Mouse (Mus musculus): ENCODE measurements around the gene Hvcn1.
"Not testable (repeated sequence)": the region's sequence is repeated elsewhere in the genome, so short reads cannot be mapped to it uniquely, and the experiment has no call there.

Hvcn1 gene

GRCm38 (mm10) chr5:122201904-122202303 lies 4.7 kb upstream of the Hvcn1 start:
- DNase-seq (ENCODE audit: low spot score in 2 of 2), result no peak

- DNase-seq (ENCODE audit: low spot score in 2 of 2), result no peak
Observed at GRCm38 (mm10) chr5:122204180-122204579, 2.4 kb upstream of the Hvcn1 start.

DNA sequence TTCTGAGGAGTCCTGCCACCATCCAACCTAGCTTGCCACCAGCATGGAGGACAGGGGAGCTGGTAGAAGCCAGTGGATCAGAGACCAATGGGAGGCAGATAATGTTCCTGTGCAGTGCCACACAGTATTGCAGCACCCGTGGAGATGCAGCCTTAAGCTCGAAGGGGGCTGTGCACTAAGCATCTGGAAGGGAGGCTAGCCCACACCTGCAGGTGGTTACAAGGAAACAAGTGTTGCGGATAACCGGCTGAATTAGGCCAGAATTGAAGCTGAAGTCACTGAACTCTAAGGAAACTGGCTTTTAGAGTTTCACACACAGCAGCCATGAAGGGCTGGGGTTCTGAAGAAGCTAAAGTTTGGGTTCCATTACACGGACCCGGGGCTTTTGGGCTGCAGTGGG lies 2.3 kb downstream of the Hvcn1 start:
- no peak for DNase-seq (ENCODE audit: low spot score in 2 of 2)

GRCm38 (mm10) chr5:122209591-122210368 lies 3.2 kb downstream of the Hvcn1 start:
- DNase-seq (ENCODE audit: low spot score in 2 of 2), result peak in 1 of 2 experiments; percentile 32

DNA sequence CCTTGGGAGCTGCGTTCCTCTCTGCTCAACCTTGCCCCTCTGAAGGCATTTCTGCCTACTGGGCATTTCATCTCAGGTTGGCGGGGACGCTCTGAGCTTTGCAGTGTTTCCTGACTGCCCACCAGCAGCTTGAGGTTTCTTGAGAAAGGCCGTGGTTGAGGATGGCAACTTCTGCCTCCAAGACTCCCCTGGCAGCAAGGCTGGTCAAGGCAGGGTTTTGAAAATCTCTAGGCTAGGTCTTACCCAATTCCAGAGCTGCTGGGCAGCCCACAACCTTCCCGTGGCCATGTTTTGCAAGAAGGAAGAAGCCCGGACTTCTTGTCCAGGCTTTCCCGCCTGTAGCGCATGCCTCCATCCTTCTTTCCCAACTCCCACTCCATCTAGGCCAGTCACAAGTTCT lies 4.3 kb downstream of the Hvcn1 start:
- no peak for DNase-seq (ENCODE audit: low spot score in 2 of 2)

DNA sequence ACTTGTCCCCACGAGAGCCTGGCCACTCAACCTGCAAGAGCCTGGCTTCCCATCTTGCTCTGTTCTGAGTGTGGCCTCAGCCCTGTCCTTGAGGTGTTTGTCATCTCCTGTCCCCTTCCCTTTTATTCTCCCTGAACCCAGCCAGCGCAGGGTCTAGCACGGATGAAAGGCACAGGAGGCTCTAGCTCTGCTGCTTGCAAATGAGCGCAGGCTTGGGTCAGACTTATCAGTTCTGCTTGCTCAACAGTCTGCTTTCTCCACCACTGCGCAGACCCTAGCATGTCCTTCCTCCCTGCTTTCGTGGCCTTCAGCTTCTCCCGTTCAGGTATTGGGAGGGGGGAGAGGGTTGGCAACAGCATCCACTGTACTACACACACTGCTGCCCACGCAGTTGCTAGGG lies 5.5 kb downstream of the Hvcn1 start:
- no peak for DNase-seq (ENCODE audit: low spot score in 2 of 2)

DNA sequence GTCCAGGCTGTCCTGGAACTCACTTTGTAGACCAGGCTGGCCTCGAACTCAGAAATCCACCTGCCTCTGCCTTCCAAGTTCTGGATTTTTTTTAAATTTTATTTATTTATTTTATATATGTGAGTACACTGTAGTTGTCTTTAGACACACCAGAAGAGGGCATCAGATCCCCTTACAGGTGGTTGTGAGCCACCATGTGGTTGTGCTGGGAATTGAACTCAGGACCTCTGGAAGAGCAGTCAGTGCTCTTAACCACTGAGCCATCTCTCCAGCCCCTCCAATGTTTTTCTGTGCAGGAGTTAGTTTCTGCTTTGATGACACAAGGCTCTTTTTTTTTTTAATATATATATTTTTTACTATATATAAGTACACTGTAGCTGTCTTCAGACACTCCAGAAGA lies 6.2 kb downstream of the Hvcn1 start:
- DNase-seq (ENCODE audit: low spot score in 2 of 2), result not testable (repeated sequence)

GRCm38 (mm10) chr5:122213861-122214260 lies 7.3 kb downstream of the Hvcn1 start:
- no peak for DNase-seq (ENCODE audit: low spot score in 2 of 2)

DNA sequence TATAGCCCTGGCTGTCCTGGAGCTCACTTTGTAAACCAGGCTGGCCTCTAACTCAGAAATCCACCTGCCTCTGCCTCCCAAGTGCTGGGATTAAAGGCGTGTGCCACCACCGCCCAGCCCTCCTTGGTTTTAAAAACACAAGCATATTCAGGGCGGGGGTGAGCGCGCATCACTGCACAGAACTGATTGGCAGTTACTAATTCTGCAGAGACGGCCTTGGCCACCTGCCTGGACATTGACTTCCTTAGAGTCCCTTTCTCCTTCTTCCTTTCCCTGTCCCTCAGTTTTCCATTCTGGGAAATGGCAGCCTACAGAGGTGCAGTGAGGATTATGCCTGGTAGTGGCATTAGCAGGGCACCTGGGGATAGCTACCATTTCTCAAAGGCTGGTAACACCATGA lies 11.0 kb downstream of the Hvcn1 start:
- no peak for DNase-seq (ENCODE audit: low spot score in 2 of 2)

GRCm38 (mm10) chr5:122218109-122218905 lies 11.7 kb downstream of the Hvcn1 start:
- DNase-seq (ENCODE audit: low spot score in 2 of 2), result no peak

GRCm38 (mm10) chr5:122218928-122219327 lies 12.3 kb downstream of the Hvcn1 start:
- no peak for DNase-seq (ENCODE audit: low spot score in 2 of 2)

GRCm38 (mm10) chr5:122219655-122220629 lies 13.3 kb downstream of the Hvcn1 start:
- no peak for DNase-seq (ENCODE audit: low spot score in 2 of 2)

- no peak for DNase-seq (ENCODE audit: low spot score in 2 of 2)
Observed at GRCm38 (mm10) chr5:122221085-122221484, 14.5 kb downstream of the Hvcn1 start.

DNA sequence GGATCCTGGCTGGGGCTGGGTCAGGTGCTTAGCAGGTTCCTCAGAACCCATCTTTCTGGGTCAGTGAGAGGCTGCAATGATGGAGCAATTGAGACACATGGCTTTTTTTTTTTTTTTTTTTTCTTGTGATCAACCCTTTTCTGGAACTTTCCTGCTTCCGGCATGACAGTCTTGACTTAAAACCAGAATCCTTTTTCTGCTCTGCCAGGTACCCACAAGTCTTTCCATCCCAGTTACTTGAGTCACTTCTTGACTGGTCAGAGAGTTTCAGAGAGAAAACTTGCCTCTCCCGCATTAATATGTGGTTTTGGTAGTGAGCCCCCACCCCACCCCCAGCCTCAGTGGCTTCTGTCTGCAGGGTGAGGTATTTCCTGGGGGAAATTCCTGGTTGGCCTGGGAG lies 17.7 kb downstream of the Hvcn1 start:
- no peak for DNase-seq (ENCODE audit: low spot score in 2 of 2)

- no peak for DNase-seq (ENCODE audit: low spot score in 2 of 2)
Observed at GRCm38 (mm10) chr5:122228271-122228765, 21.7 kb downstream of the Hvcn1 start.

GRCm38 (mm10) chr5:122228772-122229171 lies 22.2 kb downstream of the Hvcn1 start:
- no peak for DNase-seq (ENCODE audit: low spot score in 2 of 2)

- no peak for DNase-seq (ENCODE audit: low spot score in 2 of 2)
Observed at GRCm38 (mm10) chr5:122230816-122231215, 24.2 kb downstream of the Hvcn1 start.

DNA sequence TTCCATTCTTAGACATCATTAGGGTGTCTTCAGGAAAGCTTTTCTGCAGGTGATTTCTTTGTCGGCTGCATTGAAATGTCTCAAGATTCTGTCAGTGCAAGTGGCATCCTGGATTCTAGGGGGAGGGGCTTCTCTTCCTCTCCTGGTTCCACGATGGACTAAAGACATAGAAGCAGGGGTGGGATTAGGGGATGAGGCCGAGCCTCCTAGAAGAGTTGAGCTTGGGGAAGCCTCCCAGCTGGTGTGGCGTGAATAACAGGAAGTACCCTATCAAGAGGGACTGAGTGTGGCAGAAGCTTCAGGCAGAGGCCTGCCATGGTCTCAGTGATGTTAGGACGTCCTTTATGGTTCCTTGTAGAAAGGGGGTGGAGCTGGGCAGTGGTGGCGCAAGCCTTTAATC lies 24.8 kb downstream of the Hvcn1 start:
- no peak for DNase-seq (ENCODE audit: low spot score in 2 of 2)

GRCm38 (mm10) chr5:122232004-122232403 lies 25.4 kb downstream of the Hvcn1 start:
- no peak for DNase-seq (ENCODE audit: low spot score in 2 of 2)

DNA sequence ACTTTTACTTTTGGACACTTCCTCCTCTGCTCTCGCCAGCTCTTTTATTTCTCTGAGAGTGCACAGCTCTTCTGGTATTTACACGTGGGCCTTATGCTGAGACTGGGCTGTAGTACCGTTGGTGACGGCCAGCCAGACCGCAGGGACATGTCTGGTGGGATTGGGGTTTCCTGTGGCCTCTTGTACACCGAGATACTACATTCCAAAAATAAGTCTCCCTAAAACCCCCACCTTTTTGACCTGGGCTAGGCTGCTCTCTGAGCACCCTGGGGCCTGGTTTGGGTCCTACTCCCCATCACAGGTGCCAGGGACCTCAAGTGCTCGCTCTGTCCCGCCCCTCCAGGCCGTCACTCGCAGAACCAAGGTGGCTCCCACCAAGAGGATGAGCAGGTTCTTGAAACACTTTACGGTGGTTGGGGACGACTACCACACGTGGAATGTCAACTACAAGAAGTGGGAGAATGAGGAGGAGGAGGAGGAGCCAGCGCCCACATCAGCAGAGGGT lies 26.5 kb downstream of the Hvcn1 start:
- DNase-seq (ENCODE audit: low spot score in 2 of 2), result no peak

DNA sequence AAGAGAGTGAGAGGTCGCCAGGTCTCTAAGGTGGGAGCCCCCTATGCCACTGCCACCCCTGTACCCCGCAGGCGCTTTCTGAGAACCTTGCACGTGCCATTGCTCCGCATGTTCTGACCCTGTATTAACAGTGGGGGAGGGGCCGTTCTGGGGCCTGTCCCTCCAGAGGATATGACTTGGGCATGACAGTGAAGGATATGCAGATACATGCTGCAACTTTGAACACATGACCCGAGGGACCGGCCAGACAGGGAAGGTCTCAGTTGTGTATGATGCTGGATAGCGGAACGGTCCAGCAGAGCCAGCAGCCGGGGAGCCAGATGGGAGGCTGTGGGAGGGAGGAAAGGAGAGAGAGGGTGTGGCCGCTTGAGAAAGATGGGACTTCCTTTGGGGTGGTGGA lies 27.1 kb downstream of the Hvcn1 start:
- DNase-seq (ENCODE audit: low spot score in 2 of 2), result no peak

Data from frontal cortex, postnatal 10 days (tissue).